Mouse (Mus musculus): Measurements from ENCODE around the gene Iqce. TPM values are rescaled to one million over a fixed set of nuclear protein-coding genes. Genes with fewer than 3 reads are reported as not detected.

Gene Iqce
- polyA plus RNA-seq, 1 experiment = 7.5 TPM

DNA sequence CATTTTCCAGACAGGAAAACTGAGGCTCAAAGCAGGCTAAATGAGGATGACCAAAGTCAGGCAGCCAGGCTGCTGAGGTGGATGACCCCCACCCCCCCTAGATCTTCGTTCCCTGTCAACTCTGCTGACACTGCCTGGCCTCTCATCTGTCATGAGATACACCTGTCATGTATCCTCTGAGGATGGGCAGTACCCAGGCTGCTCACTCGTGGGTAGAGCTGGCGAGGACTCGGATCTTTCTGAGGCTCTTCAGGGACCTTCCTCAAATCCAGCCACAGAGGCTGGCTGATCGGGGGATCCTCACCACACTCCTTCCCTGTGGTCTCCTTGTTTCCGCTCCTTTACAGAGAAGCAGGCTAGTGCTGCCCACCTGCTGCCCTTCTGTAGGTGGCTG lies 86.1 kb downstream of the Iqce start:
- no peak for TF ChIP-seq USF1 (IDR thresholded peaks at IDR 0.05; ENCODE audit: low read depth)
- no peak for TF ChIP-seq MYOG (IDR thresholded peaks at IDR 0.05; ENCODE audit: control insufficient read depth, extremely low read depth, insufficient read length)
- no peak for TF ChIP-seq MAX (IDR thresholded peaks at IDR 0.05)
- TF ChIP-seq CTCF (IDR thresholded peaks at IDR 0.05; ENCODE audit: control insufficient read depth, insufficient read depth, insufficient read length) = no peak
- TF ChIP-seq CEBPB (IDR thresholded peaks at IDR 0.05; ENCODE audit: low read depth) = no peak
- no peak for TF ChIP-seq MYOD1 (IDR thresholded peaks at IDR 0.05; ENCODE audit: control insufficient read depth, insufficient read length, low read depth)
- TF ChIP-seq FOSL1 (IDR thresholded peaks at IDR 0.05; ENCODE audit: insufficient read depth, low read length, poor library complexity, severe bottlenecking) = no peak
- Histone ChIP-seq H3K27me3 (ENCODE audit: control insufficient read depth, insufficient read depth, insufficient read length) (no peaks in the 10 kb centered on the region), H3ac (ENCODE audit: control insufficient read depth, insufficient read length, low read depth) (no peak overlapping the region), H3K79me3 (ENCODE audit: low read depth) (peaks cover 5% of the 10 kb centered on the region), H3K36me3 (ENCODE audit: control insufficient read depth, insufficient read depth) (peaks cover 35% of the 10 kb centered on the region), H3K4me3 (ENCODE audit: insufficient read depth, poor library complexity, severe bottlenecking) (no peak overlapping the region), H3K79me2 (ENCODE audit: control insufficient read depth, insufficient read depth) (peaks cover 27% of the 10 kb centered on the region)

DNA sequence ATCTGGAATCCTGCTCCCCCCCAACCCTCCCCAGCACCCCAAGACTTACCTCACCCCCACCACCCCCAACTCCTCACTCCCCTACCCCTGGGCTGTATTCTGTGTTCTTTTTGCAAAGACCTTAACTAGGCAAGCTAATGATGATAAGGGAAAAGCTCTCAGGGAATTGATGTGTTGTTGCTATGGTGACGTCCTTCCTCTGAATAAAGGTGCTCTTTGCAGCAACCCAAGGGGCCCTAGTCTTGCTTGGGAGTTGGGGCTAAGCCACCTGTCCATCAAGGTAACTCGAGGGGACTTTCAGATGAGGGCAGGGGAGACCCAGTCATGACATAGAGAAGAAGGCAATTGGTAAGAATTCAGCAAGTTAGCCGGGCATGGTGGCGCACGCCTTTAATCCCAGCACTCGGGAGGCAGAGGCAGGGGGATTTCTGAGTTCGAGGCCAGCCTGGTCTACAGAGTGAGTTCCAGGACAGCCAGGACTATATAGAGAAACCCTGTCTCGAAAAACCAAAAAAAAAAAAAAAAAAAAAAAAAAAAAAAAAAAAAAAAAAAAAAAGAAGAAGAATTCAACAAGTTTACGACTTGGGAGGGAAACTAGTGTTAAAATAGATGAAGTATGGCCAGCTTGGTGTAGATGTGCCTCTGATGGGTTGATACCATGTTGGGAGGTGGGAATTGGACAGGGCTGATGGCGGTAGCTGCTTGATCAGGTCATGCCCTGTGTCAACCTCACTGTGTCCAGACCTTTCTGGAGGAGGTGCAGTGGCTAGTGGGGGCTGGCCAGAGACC lies 86.7 kb downstream of the Iqce start:
- H3ac ChIP-seq (ENCODE audit: control insufficient read depth, insufficient read length, low read depth) = no peak overlapping the region
- H3K79me2 ChIP-seq (ENCODE audit: control insufficient read depth, insufficient read depth) = peaks cover 30% of the 10 kb centered on the region
- TF ChIP-seq MYOG (IDR thresholded peaks at IDR 0.05; ENCODE audit: control insufficient read depth, extremely low read depth, insufficient read length) (no peak), MYOD1 (IDR thresholded peaks at IDR 0.05; ENCODE audit: control insufficient read depth, insufficient read length, low read depth) (no peak), USF1 (IDR thresholded peaks at IDR 0.05; ENCODE audit: low read depth) (no peak), CTCF (IDR thresholded peaks at IDR 0.05; ENCODE audit: control insufficient read depth, insufficient read depth, insufficient read length) (no peak), MAX (IDR thresholded peaks at IDR 0.05) (no peak), FOSL1 (IDR thresholded peaks at IDR 0.05; ENCODE audit: insufficient read depth, low read length, poor library complexity, severe bottlenecking) (no peak), CEBPB (IDR thresholded peaks at IDR 0.05; ENCODE audit: low read depth) (no peak)
- H3K4me3 ChIP-seq (ENCODE audit: insufficient read depth, poor library complexity, severe bottlenecking) = no peak overlapping the region
- peaks cover 35% of the 10 kb centered on the region for H3K36me3 ChIP-seq (ENCODE audit: control insufficient read depth, insufficient read depth)
- H3K79me3 ChIP-seq (ENCODE audit: low read depth) = peaks cover 5% of the 10 kb centered on the region
- H3K27me3 ChIP-seq (ENCODE audit: control insufficient read depth, insufficient read depth, insufficient read length) = no peaks in the 10 kb centered on the region

DNA sequence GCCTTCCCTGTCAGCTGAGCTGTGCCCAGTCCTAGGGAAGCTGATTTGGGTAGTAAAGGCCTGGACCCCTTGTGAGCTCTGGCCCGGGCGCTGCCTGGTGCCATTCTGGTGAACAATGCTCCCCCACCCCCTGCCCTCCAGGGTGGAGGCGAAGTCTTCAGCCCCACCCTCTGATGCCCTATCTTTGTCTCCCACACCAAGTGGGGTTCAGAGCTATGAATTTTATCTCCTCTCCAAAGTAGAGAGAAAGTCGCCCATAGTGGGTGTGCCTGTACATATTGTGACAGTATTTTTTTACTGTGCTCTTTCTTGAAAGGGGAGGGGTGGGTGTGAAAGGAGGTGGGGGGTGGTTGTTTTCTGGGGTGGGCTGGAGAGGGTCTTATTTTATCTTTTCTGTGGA lies 87.3 kb downstream of the Iqce start:
- TF ChIP-seq MYOD1 (IDR thresholded peaks at IDR 0.05; ENCODE audit: control insufficient read depth, insufficient read length, low read depth) (no peak), MAX (IDR thresholded peaks at IDR 0.05) (no peak), FOSL1 (IDR thresholded peaks at IDR 0.05; ENCODE audit: insufficient read depth, low read length, poor library complexity, severe bottlenecking) (no peak), MYOG (IDR thresholded peaks at IDR 0.05; ENCODE audit: control insufficient read depth, extremely low read depth, insufficient read length) (no peak), CTCF (IDR thresholded peaks at IDR 0.05; ENCODE audit: control insufficient read depth, insufficient read depth, insufficient read length) (no peak), USF1 (IDR thresholded peaks at IDR 0.05; ENCODE audit: low read depth) (no peak), CEBPB (IDR thresholded peaks at IDR 0.05; ENCODE audit: low read depth) (no peak)
- Histone ChIP-seq H3ac (ENCODE audit: control insufficient read depth, insufficient read length, low read depth) (no peak overlapping the region), H3K79me2 (ENCODE audit: control insufficient read depth, insufficient read depth) (peaks cover 37% of the 10 kb centered on the region), H3K27me3 (ENCODE audit: control insufficient read depth, insufficient read depth, insufficient read length) (no peaks in the 10 kb centered on the region), H3K36me3 (ENCODE audit: control insufficient read depth, insufficient read depth) (peaks cover 35% of the 10 kb centered on the region), H3K79me3 (ENCODE audit: low read depth) (peaks cover 7% of the 10 kb centered on the region), H3K4me3 (ENCODE audit: insufficient read depth, poor library complexity, severe bottlenecking) (no peak overlapping the region)

DNA sequence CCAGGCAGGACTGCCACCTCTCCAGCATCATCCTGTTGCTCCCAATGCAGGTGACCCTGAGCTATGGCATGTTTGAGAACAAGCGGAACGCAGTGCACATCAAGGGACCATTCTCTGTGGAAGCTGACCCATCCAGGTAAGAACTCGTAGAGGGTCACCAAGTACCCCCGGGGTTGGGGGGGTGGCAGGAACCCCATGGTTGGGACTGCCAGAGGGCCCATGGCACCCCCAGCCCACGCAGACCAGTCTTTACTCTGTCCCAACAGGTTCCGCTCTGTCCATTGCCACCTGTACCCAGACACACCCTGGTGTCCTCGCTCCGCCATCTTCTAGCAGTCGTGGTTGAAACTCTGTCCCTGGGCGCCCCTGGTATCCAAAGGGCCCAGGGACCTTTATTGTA lies 88.0 kb downstream of the Iqce start:
- H3K36me3 ChIP-seq (ENCODE audit: control insufficient read depth, insufficient read depth) = peaks cover 35% of the 10 kb centered on the region
- no peaks in the 10 kb centered on the region for H3K27me3 ChIP-seq (ENCODE audit: control insufficient read depth, insufficient read depth, insufficient read length)
- peaks cover 44% of the 10 kb centered on the region for H3K79me2 ChIP-seq (ENCODE audit: control insufficient read depth, insufficient read depth)
- H3K79me3 ChIP-seq (ENCODE audit: low read depth) = peaks cover 13% of the 10 kb centered on the region
- TF ChIP-seq USF1 (IDR thresholded peaks at IDR 0.05; ENCODE audit: low read depth) (no peak), CEBPB (IDR thresholded peaks at IDR 0.05; ENCODE audit: low read depth) (no peak), FOSL1 (IDR thresholded peaks at IDR 0.05; ENCODE audit: insufficient read depth, low read length, poor library complexity, severe bottlenecking) (no peak), MAX (IDR thresholded peaks at IDR 0.05) (no peak), CTCF (IDR thresholded peaks at IDR 0.05; ENCODE audit: control insufficient read depth, insufficient read depth, insufficient read length) (no peak), MYOG (IDR thresholded peaks at IDR 0.05; ENCODE audit: control insufficient read depth, extremely low read depth, insufficient read length) (no peak), MYOD1 (IDR thresholded peaks at IDR 0.05; ENCODE audit: control insufficient read depth, insufficient read length, low read depth) (no peak)
- H3K4me3 ChIP-seq (ENCODE audit: insufficient read depth, poor library complexity, severe bottlenecking) = no peak overlapping the region
- H3ac ChIP-seq (ENCODE audit: control insufficient read depth, insufficient read length, low read depth) = no peak overlapping the region

DNA sequence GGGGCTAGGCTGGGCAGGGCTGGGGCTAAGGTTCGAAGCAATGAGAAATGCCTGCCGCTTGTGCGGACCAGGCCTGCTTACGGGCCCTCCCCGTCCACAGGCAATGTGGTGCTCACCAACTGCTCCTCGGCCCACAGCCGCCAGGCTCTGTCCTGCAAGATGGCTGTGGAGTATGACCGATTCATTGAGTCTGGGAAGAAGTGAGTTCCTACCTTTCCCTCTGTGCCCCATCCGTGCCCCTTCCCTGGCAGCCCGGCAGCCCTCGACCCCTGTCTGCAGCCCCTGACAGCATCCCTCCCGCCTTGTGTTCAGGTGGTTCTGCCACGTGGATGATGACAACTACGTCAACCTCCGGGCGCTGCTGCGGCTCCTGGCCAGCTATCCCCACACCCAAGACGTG lies 90.0 kb downstream of the Iqce start:
- peaks cover 31% of the 10 kb centered on the region for H3K79me3 ChIP-seq (ENCODE audit: low read depth)
- H3K36me3 ChIP-seq (ENCODE audit: control insufficient read depth, insufficient read depth) = peaks cover 35% of the 10 kb centered on the region
- H3K79me2 ChIP-seq (ENCODE audit: control insufficient read depth, insufficient read depth) = peaks cover 62% of the 10 kb centered on the region
- no peak for TF ChIP-seq FOSL1 (IDR thresholded peaks at IDR 0.05; ENCODE audit: insufficient read depth, low read length, poor library complexity, severe bottlenecking)
- no peak for TF ChIP-seq MYOD1 (IDR thresholded peaks at IDR 0.05; ENCODE audit: control insufficient read depth, insufficient read length, low read depth)
- no peak for TF ChIP-seq USF1 (IDR thresholded peaks at IDR 0.05; ENCODE audit: low read depth)
- no peak for TF ChIP-seq CEBPB (IDR thresholded peaks at IDR 0.05; ENCODE audit: low read depth)
- no peak for TF ChIP-seq CTCF (IDR thresholded peaks at IDR 0.05; ENCODE audit: control insufficient read depth, insufficient read depth, insufficient read length)
- no peak for TF ChIP-seq MAX (IDR thresholded peaks at IDR 0.05)
- TF ChIP-seq MYOG (IDR thresholded peaks at IDR 0.05; ENCODE audit: control insufficient read depth, extremely low read depth, insufficient read length) = no peak
- H3ac ChIP-seq (ENCODE audit: control insufficient read depth, insufficient read length, low read depth) = no peak overlapping the region
- H3K4me3 ChIP-seq (ENCODE audit: insufficient read depth, poor library complexity, severe bottlenecking) = no peak overlapping the region
- no peaks in the 10 kb centered on the region for H3K27me3 ChIP-seq (ENCODE audit: control insufficient read depth, insufficient read depth, insufficient read length)

Other genes with a start within 250 kb of the Iqce start
- gene Chst12, start 196.8 kb downstream of the Iqce start, polyA plus RNA-seq (2012; fragmentation: generic; extraction: Trizol) = 14.7 TPM
- gene Grifin, start 137.3 kb downstream of the Iqce start, polyA plus RNA-seq (2012; fragmentation: generic; extraction: Trizol) = not detected
- 18.7 TPM for gene Lfng, start 95.1 kb downstream of the Iqce start, polyA plus RNA-seq (2012; fragmentation: generic; extraction: Trizol)
- 46.0 TPM for gene Ttyh3, start 53.3 kb downstream of the Iqce start, polyA plus RNA-seq (2012; fragmentation: generic; extraction: Trizol)
- 9.4 TPM for gene Brat1, start 2.6 kb upstream of the Iqce start, polyA plus RNA-seq (2012; fragmentation: generic; extraction: Trizol)
- 0.43 TPM for gene Amz1, start 21.7 kb upstream of the Iqce start, polyA plus RNA-seq (2012; fragmentation: generic; extraction: Trizol)
- 42.1 TPM for gene Gna12, start 128.1 kb upstream of the Iqce start, polyA plus RNA-seq (2012; fragmentation: generic; extraction: Trizol)

All from C2C12 (cell line).